Mouse (Mus musculus) adrenal gland, postnatal 25 days (tissue): ENCODE results near the gene Ptprg. TPM values are rescaled to one million over a fixed set of nuclear protein-coding genes. Genes with fewer than 3 reads are reported as not detected.
A peak's percentile ranks its signal among the peaks of the same experiment; 100 is the strongest.
"Not testable (repeated sequence)": the region's sequence is repeated elsewhere in the genome, so short reads cannot be mapped to it uniquely, and the experiment has no call there.

Experiments
- DNase-seq: peaks from one replicate; pipeline ENCODE4 v3.0.0; 2021; ENCODE audit warnings: mixed read lengths
- total RNA-seq: library from RNA; stranded (reverse); gene quantifications from 2 replicates; pipeline ENCODE4 v1.2.3, GENCODE M21; 2021

Ptprg gene
- total RNA-seq, 1 experiment from 2014 or later = 106 TPM

GRCm38 (mm10) chr14:12221571-12221970, 668.2 kb downstream of the Ptprg start:
- no peak for DNase-seq

DNA sequence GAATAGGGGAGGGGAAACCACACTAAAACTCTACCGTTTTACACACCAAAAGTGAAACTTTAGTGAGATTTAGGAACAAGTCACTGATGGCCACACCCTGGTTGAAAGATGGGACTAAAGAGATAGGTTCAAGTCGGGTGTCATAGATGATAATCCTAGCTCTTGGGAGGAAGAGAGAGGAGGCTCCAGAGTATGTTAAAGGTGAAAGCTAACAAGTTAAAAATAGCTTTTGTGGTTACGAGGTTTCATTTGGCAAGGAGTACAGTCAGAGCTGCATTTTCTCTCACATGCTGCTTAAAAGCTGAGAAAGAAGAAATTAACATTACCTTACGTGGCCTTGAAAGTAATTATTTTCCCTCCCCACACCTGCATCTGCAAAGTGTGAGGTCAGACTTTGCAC, 690.4 kb downstream of the Ptprg start:
- no peak for DNase-seq

DNA sequence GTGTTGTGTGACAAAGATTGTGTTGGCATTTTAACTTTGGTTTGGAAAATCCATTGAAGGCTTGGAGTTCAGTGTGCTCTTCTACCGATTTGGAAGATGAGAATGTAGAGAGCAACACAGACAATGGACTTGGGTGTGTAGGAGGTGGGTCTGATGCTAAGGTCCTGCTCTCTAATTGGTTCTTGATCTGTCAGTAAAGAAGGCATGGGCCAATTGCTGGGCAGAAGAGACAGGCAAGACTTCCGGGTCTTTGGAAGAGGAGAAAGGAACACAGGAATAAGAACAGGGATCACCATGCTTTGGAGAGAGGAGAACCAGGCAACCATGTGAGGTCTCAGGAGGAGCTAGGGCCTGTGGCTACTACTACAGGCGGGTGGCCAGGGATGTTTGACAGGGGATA, 722.7 kb downstream of the Ptprg start:
- no peak for DNase-seq

DNA sequence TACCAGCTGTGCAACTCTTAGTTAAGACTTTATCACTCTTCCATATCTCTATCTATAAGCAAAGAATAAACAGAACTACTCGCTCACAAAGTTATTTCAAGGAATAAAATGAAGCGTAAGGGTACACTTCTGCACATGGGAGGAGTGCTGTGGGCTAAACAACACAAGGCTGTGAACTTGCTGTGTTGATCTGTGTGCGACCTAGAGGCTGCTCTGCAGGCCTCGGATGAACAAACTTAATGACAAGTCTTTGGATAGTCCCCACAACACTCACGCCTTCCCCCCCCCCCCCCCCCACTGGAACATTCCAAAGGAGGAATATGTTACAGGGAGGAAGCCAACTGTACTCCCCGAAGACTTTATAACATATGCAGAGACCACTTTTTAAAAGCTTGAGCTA, 730.3 kb downstream of the Ptprg start, which contains the start of gene Gm49355:
Gene Gm49355 (plus strand): TSS at position 336 of the 400 bp plus-strand sequence.
- no peak for DNase-seq

- peak; percentile 83 for DNase-seq
Measured at GRCm38 (mm10) chr14:12284141-12284912, 731.0 kb downstream of the Ptprg start, which contains the start of gene 3830406C13Rik. Gene 3830406C13Rik (plus strand): TSS chr14:12284173.

DNA sequence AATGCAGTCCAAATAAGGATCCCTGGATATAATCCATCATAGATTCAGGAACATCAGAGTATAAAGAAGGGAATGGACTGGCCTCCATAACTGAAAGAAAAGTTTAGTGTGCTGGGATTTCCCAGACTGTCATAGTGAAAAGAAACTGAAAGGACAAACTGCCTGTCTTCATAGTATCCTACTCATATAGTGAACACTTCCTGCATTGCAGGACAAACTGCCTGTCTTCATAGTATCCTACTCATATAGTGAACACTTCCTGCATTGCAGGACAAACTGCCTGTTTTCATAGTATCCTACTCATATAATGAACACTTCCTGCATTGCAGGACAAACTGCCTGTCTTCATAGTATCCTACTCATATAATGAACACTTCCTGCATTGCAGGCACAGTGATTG, 736.4 kb downstream of the Ptprg start:
- DNase-seq = not testable (repeated sequence)

Other genes with a start within 250 kb of the Ptprg start
- 0.76 and 0.90 TPM in 2 replicates for gene Gm3839, start 196.8 kb upstream of the Ptprg start, total RNA-seq